Mouse (Mus musculus) thymus, adult 2 months (tissue): ENCODE measurements at regions not wholly inside any gene's neighbourhood (a gene's known extent, or its start where the extent isn't known, plus 50 kb on each side); places are given as distances from the start of the nearest gene placed in this dataset.
A peak's percentile ranks its signal among the peaks of the same experiment; 100 is the strongest.

Experiments used
- DNase-seq: peaks from one replicate; pipeline ENCODE4 v3.0.0; 2021
- H3K27ac ChIP-seq: fragments of 200-500 bp; 2 replicates; pipeline ENCODE4 v1.5.1; 2012; ENCODE audit warnings: low read length, control low read depth; ENCODE audit not compliant: control insufficient read depth, insufficient read depth
- H3K27me3 ChIP-seq: fragments of 200-500 bp; 2 replicates; pipeline ENCODE4 v1.6.1; 2012; ENCODE audit warnings: mild to moderate bottlenecking, low read length, moderate library complexity, mixed read lengths; ENCODE audit not compliant: control insufficient read depth, insufficient read depth
- H3K36me3 ChIP-seq: fragments of 200-500 bp; 2 replicates; pipeline ENCODE4 v1.6.1; 2012; ENCODE audit warnings: mild to moderate bottlenecking, low read length, moderate library complexity; ENCODE audit not compliant: control insufficient read depth, insufficient read depth
- H3K4me1 ChIP-seq: fragments of 200-500 bp; replicated peaks from 2 replicates; pipeline ENCODE4 v1.6.1; 2012; ENCODE audit warnings: low read length; ENCODE audit not compliant: control insufficient read depth, insufficient read depth
- H3K4me3 ChIP-seq: fragments of 200-500 bp; 2 replicates; pipeline ENCODE4 v1.5.1; 2012; ENCODE audit warnings: mild to moderate bottlenecking, low read length, control low read depth, moderate library complexity; ENCODE audit not compliant: control insufficient read depth, insufficient read depth
- CTCF ChIP-seq: fragments of 200-500 bp; IDR thresholded peaks from 2 replicates; pipeline ENCODE4 v1.5.1; 2012; ENCODE audit warnings: mild to moderate bottlenecking, control low read depth, low read length, moderate library complexity, borderline replicate concordance; ENCODE audit not compliant: control insufficient read depth, poor library complexity, insufficient read depth; ENCODE audit errors: extremely low read depth
- POLR2A ChIP-seq: fragments of 200-500 bp; IDR thresholded peaks from 2 replicates; pipeline ENCODE4 v1.6.1; 2012; ENCODE audit warnings: mild to moderate bottlenecking, low read length, control low read depth, moderate library complexity; ENCODE audit not compliant: control insufficient read depth, poor library complexity, insufficient read depth; ENCODE audit errors: extremely low read depth
- WGBS: fragments of 180-500 bp; shearing (Covaris S2); methylation state at CpG from one replicate; pipeline ENCODE4 v1.1.7; 2018; 5-methylcytosine and 5-hydroxymethylcytosine counted together

DNA sequence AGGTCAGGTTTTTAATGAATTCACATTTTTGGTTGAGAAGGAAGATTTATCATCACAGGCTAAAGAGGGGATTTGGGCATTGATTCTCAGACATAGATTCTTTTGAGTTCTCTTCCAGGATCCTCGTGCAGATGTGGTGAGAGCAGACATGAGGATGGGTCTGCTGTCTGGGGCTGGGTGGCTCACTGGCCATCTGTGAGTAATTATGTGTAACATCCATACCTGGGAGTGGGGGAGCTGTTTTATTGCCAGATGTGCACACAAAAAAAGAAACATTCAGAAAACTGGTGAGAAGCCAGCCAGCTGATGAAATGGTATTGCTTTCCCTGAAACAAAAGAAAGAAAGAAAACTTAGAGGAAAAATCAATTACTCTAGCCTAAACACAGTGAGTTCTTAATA, 108.7 kb upstream of the D16Ertd472e start:
- DNase-seq, result no peak
- Histone ChIP-seq H3K4me1 (no peaks in the 10 kb centered on the region), H3K4me3 (no peak overlapping the region), H3K36me3 (no peaks in the 10 kb centered on the region), H3K27ac (no peak overlapping the region), H3K27me3 (no peaks in the 10 kb centered on the region)
- WGBS, result 71% methylated on average over 1 of the region's 1 CpGs
- TF ChIP-seq CTCF, result no peak

DNA sequence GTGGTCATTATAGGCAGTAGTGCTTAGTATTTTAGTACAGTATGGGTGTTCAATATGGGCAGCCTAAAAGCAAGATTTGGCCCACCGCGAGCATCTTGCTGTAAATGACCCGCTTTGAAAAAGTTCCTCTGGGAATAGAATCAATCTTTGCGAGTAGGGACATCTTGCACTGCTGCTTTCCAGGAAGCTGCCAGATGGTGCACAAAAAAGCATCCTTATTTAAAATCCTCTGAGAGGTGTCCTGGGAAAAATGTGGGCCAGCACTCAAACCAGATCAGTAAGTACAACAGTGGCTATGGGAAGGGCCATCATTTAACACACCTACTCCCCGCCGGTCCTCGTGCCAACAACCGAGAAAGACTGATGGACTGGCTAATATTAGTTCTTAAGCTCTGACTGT, 107.5 kb upstream of the D16Ertd472e start:
- WGBS, result 96% methylated on average over 8 of the region's 8 CpGs
- no peak for TF ChIP-seq POLR2A
- TF ChIP-seq CTCF, result no peak
- no peak overlapping the region for H3K27ac ChIP-seq
- DNase-seq, result no peak
- no peak overlapping the region for H3K4me3 ChIP-seq
- no peaks in the 10 kb centered on the region for H3K27me3 ChIP-seq
- no peaks in the 10 kb centered on the region for H3K36me3 ChIP-seq
- H3K4me1 ChIP-seq, result no peaks in the 10 kb centered on the region

DNA sequence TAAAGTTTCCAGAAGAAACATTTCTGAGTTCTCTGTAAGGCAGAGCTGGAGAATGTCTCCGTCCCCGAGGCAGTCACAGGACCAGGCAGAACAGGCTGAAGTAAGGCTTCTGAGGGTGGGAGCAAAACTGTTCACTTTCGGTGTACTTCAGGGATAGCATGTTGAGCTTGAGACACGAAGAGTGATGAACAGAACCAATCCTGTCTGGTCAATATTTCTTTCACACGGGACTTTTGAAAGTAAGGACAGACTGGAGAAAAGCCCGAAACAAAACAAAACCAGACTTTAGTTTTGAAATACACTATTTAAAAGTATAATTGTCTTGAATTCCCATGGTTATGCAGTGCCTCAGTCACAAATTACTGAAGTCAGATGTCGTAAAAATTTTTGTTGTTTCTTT, 84.6 kb upstream of the D16Ertd472e start:
- H3K4me1 ChIP-seq, result no peaks in the 10 kb centered on the region
- 90% methylated on average over 7 of the region's 7 CpGs for WGBS
- H3K27me3 ChIP-seq, result no peaks in the 10 kb centered on the region
- no peaks in the 10 kb centered on the region for H3K36me3 ChIP-seq
- no peak overlapping the region for H3K27ac ChIP-seq
- no peak overlapping the region for H3K4me3 ChIP-seq
- TF ChIP-seq POLR2A (no peak), CTCF (no peak)
- DNase-seq, result no peak

DNA sequence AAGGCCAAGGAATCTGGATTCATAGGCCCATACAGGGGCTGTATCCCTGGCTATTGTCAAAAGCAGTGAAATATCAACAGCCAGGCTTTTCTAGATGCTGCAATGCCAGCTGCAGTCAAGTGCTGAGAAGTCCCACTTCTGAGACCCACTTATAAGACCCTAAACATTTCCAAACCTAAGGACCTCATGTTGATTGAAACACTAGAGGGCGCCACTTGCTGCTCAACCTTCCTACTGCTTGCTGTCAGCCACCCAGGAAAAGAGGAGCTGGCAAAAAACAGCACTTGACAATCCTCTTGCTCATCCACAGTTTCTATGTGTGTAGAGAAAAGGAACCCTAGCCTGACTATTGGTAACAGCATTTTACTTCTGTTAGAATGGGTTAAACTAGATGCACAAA, 68.2 kb upstream of the D16Ertd472e start:
- peak; percentile 22 for DNase-seq
- no peaks in the 10 kb centered on the region for H3K36me3 ChIP-seq
- no peak overlapping the region for H3K27ac ChIP-seq
- H3K4me3 ChIP-seq, result no peak overlapping the region
- no peaks in the 10 kb centered on the region for H3K4me1 ChIP-seq
- TF ChIP-seq POLR2A (no peak), CTCF (no peak)
- 18% methylated on average over 1 of the region's 1 CpGs for WGBS
- H3K27me3 ChIP-seq, result no peaks in the 10 kb centered on the region

DNA sequence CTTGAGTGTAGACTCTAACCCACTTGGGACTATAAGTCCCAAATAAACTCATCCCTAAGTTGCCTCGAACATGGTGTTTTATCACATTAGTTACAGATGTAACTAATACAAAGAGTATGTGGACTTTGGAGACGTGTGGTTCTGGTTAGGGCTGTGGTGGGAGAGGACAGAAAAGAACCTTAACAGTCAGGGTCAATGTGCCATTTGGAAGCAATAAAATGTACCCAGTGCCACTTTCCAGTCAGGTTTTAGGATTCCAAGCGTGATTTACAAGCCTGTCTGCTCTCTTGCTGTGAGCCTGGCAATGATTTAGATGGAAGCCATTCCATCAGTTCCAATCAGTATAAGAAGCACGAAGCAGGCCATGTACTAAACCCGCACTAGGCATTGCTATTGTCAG, 65.2 kb upstream of the D16Ertd472e start:
- Histone ChIP-seq H3K4me3 (no peak overlapping the region), H3K4me1 (no peaks in the 10 kb centered on the region), H3K27ac (no peak overlapping the region), H3K36me3 (no peaks in the 10 kb centered on the region), H3K27me3 (no peaks in the 10 kb centered on the region)
- no peak for TF ChIP-seq POLR2A
- TF ChIP-seq CTCF, result no peak
- WGBS, result 96% methylated on average over 5 of the region's 5 CpGs
- no peak for DNase-seq

DNA sequence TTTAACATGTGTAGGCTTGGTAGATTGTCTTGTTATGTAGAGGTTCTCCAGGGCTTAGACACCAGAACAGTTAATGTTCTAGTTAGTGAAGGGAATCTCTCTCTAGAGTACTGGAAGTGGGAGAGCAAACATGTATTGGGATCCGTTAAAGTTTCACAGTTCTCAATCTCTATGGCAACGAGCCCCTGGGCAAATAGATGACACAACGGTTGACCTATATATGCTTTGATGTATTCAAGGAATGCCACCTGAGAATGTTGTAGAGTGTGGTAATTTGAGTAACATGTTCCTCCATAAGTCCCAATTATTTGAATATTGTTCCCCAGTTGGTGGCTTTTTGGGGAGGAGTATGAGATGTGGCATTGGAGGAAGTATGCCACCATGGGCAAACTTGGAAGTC, 64.7 kb upstream of the D16Ertd472e start:
- WGBS, result 96% methylated on average over 3 of the region's 3 CpGs
- TF ChIP-seq POLR2A (no peak), CTCF (no peak)
- Histone ChIP-seq H3K27me3 (no peaks in the 10 kb centered on the region), H3K27ac (no peak overlapping the region), H3K4me3 (no peak overlapping the region), H3K4me1 (no peaks in the 10 kb centered on the region), H3K36me3 (no peaks in the 10 kb centered on the region)
- no peak for DNase-seq

DNA sequence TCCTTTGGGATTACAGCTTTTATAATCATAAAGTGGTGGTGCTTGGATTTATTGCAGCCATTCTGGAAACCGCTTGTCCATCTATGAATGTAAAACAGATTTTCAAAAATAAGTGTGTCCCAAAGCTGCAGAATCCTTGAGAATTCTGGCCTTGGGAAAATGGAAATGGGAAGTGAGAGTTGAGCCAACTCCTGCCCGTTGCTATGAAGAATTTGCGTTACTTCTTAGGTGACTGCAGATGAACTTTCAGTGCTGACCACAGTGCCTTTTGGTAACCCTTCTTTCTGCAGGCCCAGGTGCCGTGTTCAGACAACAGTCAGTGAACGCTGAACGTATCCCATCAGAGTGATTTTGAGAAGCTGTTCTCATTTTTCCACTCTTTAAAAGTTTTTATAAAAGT, 60.9 kb upstream of the D16Ertd472e start:
- 93% methylated on average over 6 of the region's 6 CpGs for WGBS
- no peak overlapping the region for H3K4me3 ChIP-seq
- no peak for DNase-seq
- no peaks in the 10 kb centered on the region for H3K27me3 ChIP-seq
- H3K36me3 ChIP-seq, result no peaks in the 10 kb centered on the region
- no peak overlapping the region for H3K27ac ChIP-seq
- no peaks in the 10 kb centered on the region for H3K4me1 ChIP-seq
- TF ChIP-seq POLR2A (no peak), CTCF (no peak)

DNA sequence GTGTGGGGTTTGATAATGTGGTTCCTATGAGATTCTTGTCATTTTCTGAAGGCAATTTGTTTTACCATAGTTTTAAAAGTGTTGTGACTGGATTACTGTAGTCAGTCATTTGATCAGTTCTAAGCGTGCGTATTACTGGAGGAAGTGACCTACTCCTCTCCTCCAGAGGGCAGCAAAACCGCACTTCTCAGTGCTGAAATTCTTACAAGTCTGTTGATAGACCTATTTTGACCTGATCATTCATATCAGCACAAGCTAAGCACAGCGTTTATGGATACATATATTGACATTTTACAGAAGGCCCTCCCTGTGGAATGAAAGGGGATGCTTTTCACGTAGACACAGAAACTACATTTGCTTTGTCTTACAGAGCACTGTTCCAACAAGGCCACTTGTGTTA, 60.5 kb upstream of the D16Ertd472e start:
- Histone ChIP-seq H3K4me1 (no peaks in the 10 kb centered on the region), H3K4me3 (no peak overlapping the region), H3K36me3 (no peaks in the 10 kb centered on the region), H3K27ac (no peak overlapping the region), H3K27me3 (no peaks in the 10 kb centered on the region)
- DNase-seq, result peak; percentile 27
- 47% methylated on average over 5 of the region's 5 CpGs for WGBS
- TF ChIP-seq POLR2A (no peak), CTCF (no peak)
